Mouse (Mus musculus): ENCODE results near the gene Cyp4v3. TPM values are rescaled to one million over a fixed set of nuclear protein-coding genes. Genes with fewer than 3 reads are reported as not detected.

The Cyp4v3 gene
- polyA plus RNA-seq, 1 experiment: 11.0 TPM

Other genes with a start within 250 kb of the Cyp4v3 start
- not detected in 2 replicates for gene F11, start 71.2 kb downstream of the Cyp4v3 start, polyA plus RNA-seq (2012; rRNA removed)
- gene Klkb1, start 38.4 kb downstream of the Cyp4v3 start, polyA plus RNA-seq (2012; rRNA removed): 0.45 and 0.46 TPM in 2 replicates
- 0.28 and 0.58 TPM in 2 replicates for gene Gm45753, start 24.8 kb downstream of the Cyp4v3 start, polyA plus RNA-seq (2012; rRNA removed)
- gene Fam149a, start 49.1 kb upstream of the Cyp4v3 start, polyA plus RNA-seq (2012; rRNA removed): 8.5 and 9.5 TPM in 2 replicates
- gene Tlr3, start 77.9 kb upstream of the Cyp4v3 start, polyA plus RNA-seq (2012; rRNA removed): 6.1 and 6.2 TPM in 2 replicates
- 62.7 and 66.3 TPM in 2 replicates for gene Sorbs2, start 174.6 kb upstream of the Cyp4v3 start, polyA plus RNA-seq (2012; rRNA removed)

Data from gonadal fat pad, adult 2 months (tissue).